Mouse (Mus musculus): Measurements from ENCODE around the gene Sigmar1.
"Not testable (repeated sequence)": the region's sequence is repeated elsewhere in the genome, so short reads cannot be mapped to it uniquely, and the experiment has no call there.

The Sigmar1 gene

GRCm38 (mm10) chr4:41708192-41708745 is 47.7 kb downstream of the Sigmar1 start:
- no peak for DNase-seq

GRCm38 (mm10) chr4:41707011-41707535 is 48.9 kb downstream of the Sigmar1 start:
- DNase-seq, result peak; percentile 73

- DNase-seq, result no peak
Measured at GRCm38 (mm10) chr4:41705922-41706754, 49.8 kb downstream of the Sigmar1 start.

GRCm38 (mm10) chr4:41704651-41705050 is 51.3 kb downstream of the Sigmar1 start:
- no peak for DNase-seq

- DNase-seq, result not testable (repeated sequence)
Measured at GRCm38 (mm10) chr4:41702226-41702625, 53.7 kb downstream of the Sigmar1 start.

- DNase-seq, result not testable (repeated sequence)
Measured at GRCm38 (mm10) chr4:41700224-41700623, 55.7 kb downstream of the Sigmar1 start.

- DNase-seq, result not testable (repeated sequence)
Measured at GRCm38 (mm10) chr4:41699783-41700182, 56.2 kb downstream of the Sigmar1 start, which contains the start of gene Il11ra1. TSS of gene Il11ra1 (plus strand) at chr4:41699989.

- DNase-seq, result not testable (repeated sequence)
Measured at GRCm38 (mm10) chr4:41698421-41699016, 57.4 kb downstream of the Sigmar1 start.

- peak; percentile 71 for DNase-seq
Measured at GRCm38 (mm10) chr4:41696930-41697841, 58.8 kb downstream of the Sigmar1 start, which contains the start of gene Cntfr. TSS of gene Cntfr (minus strand) at chr4:41697089.

- not testable (repeated sequence) for DNase-seq
Measured at GRCm38 (mm10) chr4:41696452-41696851, 59.5 kb downstream of the Sigmar1 start.

GRCm38 (mm10) chr4:41695800-41696199 is 60.2 kb downstream of the Sigmar1 start:
- DNase-seq, result not testable (repeated sequence)

- DNase-seq, result not testable (repeated sequence)
Measured at GRCm38 (mm10) chr4:41693511-41693910, 62.4 kb downstream of the Sigmar1 start.

GRCm38 (mm10) chr4:41690014-41690413 is 65.9 kb downstream of the Sigmar1 start:
- not testable (repeated sequence) for DNase-seq

- not testable (repeated sequence) for DNase-seq
Measured at GRCm38 (mm10) chr4:41688562-41688961, 67.4 kb downstream of the Sigmar1 start.

All from thymus, postnatal 25 days (tissue).